Mouse (Mus musculus) ES-Bruce4 (cell line): ENCODE results near the gene Tmem143.
"Not testable (repeated sequence)": the region's sequence is repeated elsewhere in the genome, so short reads cannot be mapped to it uniquely, and the experiment has no call there.

Experiments
- CTCF ChIP-seq: IDR thresholded peaks from one replicate; pipeline ENCODE4 v1.8.1; 2011; ENCODE audit warnings: low read depth, low read length
- EP300 ChIP-seq: IDR thresholded peaks from 2 replicates; pipeline ENCODE4 v1.6.1; 2011; ENCODE audit warnings: low read depth, low read length; ENCODE audit not compliant: insufficient read depth
- POLR2A ChIP-seq: IDR thresholded peaks from one replicate; pipeline ENCODE4 v1.8.1; 2011; ENCODE audit warnings: low read length; ENCODE audit not compliant: insufficient read depth

DNA sequence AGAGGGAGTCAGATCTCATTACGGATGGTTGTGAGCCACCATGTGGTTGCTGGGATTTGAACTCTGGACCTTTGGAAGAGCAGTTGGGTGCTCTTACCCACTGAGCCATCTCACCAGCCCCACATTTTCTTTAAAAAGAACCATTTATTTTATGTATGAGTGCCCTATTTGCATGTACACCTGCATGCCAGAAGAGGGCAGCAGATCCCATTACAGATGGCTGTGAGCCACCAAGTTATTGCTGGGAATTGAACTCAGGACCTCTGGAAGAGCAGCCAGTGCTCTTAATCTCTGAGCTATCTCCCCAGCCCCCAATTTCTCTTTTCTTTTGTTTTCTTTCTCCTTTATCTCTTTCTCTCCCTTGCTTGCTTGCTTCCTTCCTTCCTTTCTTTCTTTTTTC is 46.5 kb downstream of the Tmem143 start:
- not testable (repeated sequence) for TF ChIP-seq EP300, CTCF, POLR2A
